Mouse (Mus musculus) kidney, embryonic 14.5 days (tissue): ENCODE data around the gene Vps35. TPM values are rescaled to one million over a fixed set of nuclear protein-coding genes. Genes with fewer than 3 reads are reported as not detected.
A peak's percentile ranks its signal among the peaks of the same experiment; 100 is the strongest.

Experiments
- ATAC-seq: fragments of 200-750 bp; cut with Nextera tagmentation; 2 replicates; pipeline ENCODE4 v1.8.0; 2017; ENCODE audit warnings: moderate number of reproducible peaks, mild to moderate bottlenecking, moderate TSS enrichment, moderate library complexity; ENCODE audit not compliant: low FRiP score, low TSS enrichment
- H3K27ac ChIP-seq: fragments of 300-500 bp; sonication (generic); 2 replicates; pipeline ENCODE4 v1.5.1; 2014; ENCODE audit warnings: low read depth, mild to moderate bottlenecking, low read length, moderate library complexity, mixed read lengths
- H3K27me3 ChIP-seq: fragments of 300-500 bp; sonication (generic); 2 replicates; pipeline ENCODE4 v1.6.1; 2014; ENCODE audit warnings: mild to moderate bottlenecking, low read length; ENCODE audit not compliant: control insufficient read depth, insufficient read depth
- H3K36me3 ChIP-seq: fragments of 300-500 bp; sonication (generic); 2 replicates; pipeline ENCODE4 v1.6.1; 2014; ENCODE audit warnings: low read length, mixed read lengths; ENCODE audit not compliant: control insufficient read depth, insufficient read depth
- H3K4me1 ChIP-seq: fragments of 300-500 bp; sonication (generic); 2 replicates; pipeline ENCODE4 v1.6.1; 2014; ENCODE audit warnings: low read length, mixed read lengths; ENCODE audit not compliant: control insufficient read depth, insufficient read depth
- H3K4me2 ChIP-seq: fragments of 300-500 bp; sonication (generic); replicated peaks from 2 replicates; pipeline ENCODE4 v1.6.1; 2014; ENCODE audit warnings: low read depth, mild to moderate bottlenecking, low read length
- H3K4me3 ChIP-seq: fragments of 300-500 bp; sonication (generic); 2 replicates; pipeline ENCODE4 v1.5.1; 2014; ENCODE audit warnings: mild to moderate bottlenecking, low read length
- H3K9ac ChIP-seq: fragments of 300-500 bp; sonication (generic); 2 replicates; pipeline ENCODE4 v1.6.1; 2014; ENCODE audit warnings: low read depth, mild to moderate bottlenecking, low read length, moderate library complexity
- H3K9me3 ChIP-seq: fragments of 300-500 bp; sonication (generic); 2 replicates; pipeline ENCODE4 v1.6.1; 2016; ENCODE audit warnings: low read length; ENCODE audit not compliant: control insufficient read depth
- WGBS: fragments of 180-500 bp; shearing (Covaris S2); extraction: QIAGEN DNeasy Blood & Tissue Kit; methylation state at CpG from one replicate; pipeline ENCODE4 v1.1.7; 2014; 5-methylcytosine and 5-hydroxymethylcytosine counted together
- polyA plus RNA-seq: library from polyadenylated mRNA; unstranded; fragments of >200 nt; fragmentation: Nextera tagmentation; extraction: Ambion mirVana; gene quantifications from 2 replicates; pipeline ENCODE4 v1.2.1, GENCODE M21; 2014

The Vps35 gene
- polyA plus RNA-seq, 1 experiment from 2014 or later: 137 TPM

GRCm38 (mm10) chr8:85227297-85227696 lies 72.3 kb downstream of the Vps35 start:
- Histone ChIP-seq H3K4me1 (no peaks in the 10 kb centered on the region), H3K4me3 (no peak overlapping the region), H3K4me2 (no peak overlapping the region), H3K9me3 (no peaks in the 10 kb centered on the region), H3K27ac (no peak overlapping the region), H3K27me3 (no peaks in the 10 kb centered on the region), H3K36me3 (no peaks in the 10 kb centered on the region), H3K9ac (no peak overlapping the region)
- ATAC-seq: no peak
- WGBS: 83% methylated on average over 1 of the region's 1 CpGs

- H3K4me2 ChIP-seq: no peak within 1 kb of the TSS
- no peak for ATAC-seq
- no peaks in the 10 kb centered on the region for H3K36me3 ChIP-seq
- no peak within 1 kb of the TSS for H3K4me3 ChIP-seq
- no peaks in the 10 kb centered on the region for H3K4me1 ChIP-seq
- no peaks in the 10 kb centered on the region for H3K27me3 ChIP-seq
- no peak within 1 kb of the TSS for H3K9ac ChIP-seq
- no peaks in the 10 kb centered on the region for H3K9me3 ChIP-seq
- H3K27ac ChIP-seq: no peak within 1 kb of the TSS
- 47% methylated on average over 1 of the region's 1 CpGs for WGBS
These were observed 73.9 kb downstream of the Vps35 start, which contains the start of gene Olfr371 for GRCm38 (mm10) chr8:85225688-85226087. Gene Olfr371, plus strand, starts transcription at chr8:85225988.

GRCm38 (mm10) chr8:85220992-85221391 lies 78.6 kb downstream of the Vps35 start:
- H3K4me1 ChIP-seq: no peaks in the 10 kb centered on the region
- no peak overlapping the region for H3K4me3 ChIP-seq
- ATAC-seq: 0 out of 2 replicates have a peak, but pooled peaks have one; percentile 28
- no peaks in the 10 kb centered on the region for H3K36me3 ChIP-seq
- no peaks in the 10 kb centered on the region for H3K27me3 ChIP-seq
- H3K9me3 ChIP-seq: no peaks in the 10 kb centered on the region
- H3K4me2 ChIP-seq: no peak overlapping the region
- H3K9ac ChIP-seq: no peak overlapping the region
- H3K27ac ChIP-seq: 0 out of 2 replicates have a peak overlapping the region, but pooled peaks have one; percentile 52
- WGBS: 53% methylated on average over 6 of the region's 6 CpGs

GRCm38 (mm10) chr8:85220220-85220619 lies 79.4 kb downstream of the Vps35 start:
- ATAC-seq: no peak
- H3K4me2 ChIP-seq: no peak overlapping the region
- H3K27ac ChIP-seq: peak overlapping the region; percentile 6; the same call in 1 of the 2 replicates
- H3K4me3 ChIP-seq: no peak overlapping the region
- H3K27me3 ChIP-seq: no peaks in the 10 kb centered on the region
- 72% methylated on average over 4 of the region's 4 CpGs for WGBS
- no peak overlapping the region for H3K9ac ChIP-seq
- H3K4me1 ChIP-seq: no peaks in the 10 kb centered on the region
- H3K36me3 ChIP-seq: no peaks in the 10 kb centered on the region
- no peaks in the 10 kb centered on the region for H3K9me3 ChIP-seq

Other genes with a start within 250 kb of the Vps35 start
- 24.4 and 29.6 TPM in 2 replicates for gene Fbxw9, start 239.7 kb downstream of the Vps35 start, polyA plus RNA-seq
- 1.1 TPM in 1 of 2 replicates, not detected in the other for gene Gm5741, start 231.8 kb downstream of the Vps35 start, polyA plus RNA-seq
- 74.4 and 85.8 TPM in 2 replicates for gene Dhps, start 228.0 kb downstream of the Vps35 start, polyA plus RNA-seq
- 161 and 174 TPM in 2 replicates for gene Wdr83os, start 219.1 kb downstream of the Vps35 start, polyA plus RNA-seq
- gene Wdr83, start 218.5 kb downstream of the Vps35 start, polyA plus RNA-seq: 43.4 and 44.9 TPM in 2 replicates
- gene Man2b1, start 216.5 kb downstream of the Vps35 start, polyA plus RNA-seq: 23.3 and 33.9 TPM in 2 replicates
- gene Zfp791, start 176.7 kb downstream of the Vps35 start, polyA plus RNA-seq: 1.3 and 1.6 TPM in 2 replicates
- not detected in 2 replicates for gene Cks1brt, start 147.9 kb downstream of the Vps35 start, polyA plus RNA-seq
- not detected in 2 replicates for gene Olfr371, start 73.8 kb downstream of the Vps35 start, polyA plus RNA-seq
- 136 and 170 TPM in 2 replicates for gene Orc6, start 170 bp downstream of the Vps35 start, polyA plus RNA-seq
- 0.71 and 1.7 TPM in 2 replicates for gene Mylk3, start 86.5 kb upstream of the Vps35 start, polyA plus RNA-seq
- gene 4921524J17Rik, start 133.0 kb upstream of the Vps35 start, polyA plus RNA-seq: 42.9 and 44.8 TPM in 2 replicates
- gene Gpt2, start 192.8 kb upstream of the Vps35 start, polyA plus RNA-seq: 13.2 and 21.6 TPM in 2 replicates